Mouse (Mus musculus): ENCODE results near the gene Vstm4. TPM values are rescaled to one million over a fixed set of nuclear protein-coding genes. Genes with fewer than 3 reads are reported as not detected.

Gene Vstm4
- not detected for total RNA-seq (2023)

DNA sequence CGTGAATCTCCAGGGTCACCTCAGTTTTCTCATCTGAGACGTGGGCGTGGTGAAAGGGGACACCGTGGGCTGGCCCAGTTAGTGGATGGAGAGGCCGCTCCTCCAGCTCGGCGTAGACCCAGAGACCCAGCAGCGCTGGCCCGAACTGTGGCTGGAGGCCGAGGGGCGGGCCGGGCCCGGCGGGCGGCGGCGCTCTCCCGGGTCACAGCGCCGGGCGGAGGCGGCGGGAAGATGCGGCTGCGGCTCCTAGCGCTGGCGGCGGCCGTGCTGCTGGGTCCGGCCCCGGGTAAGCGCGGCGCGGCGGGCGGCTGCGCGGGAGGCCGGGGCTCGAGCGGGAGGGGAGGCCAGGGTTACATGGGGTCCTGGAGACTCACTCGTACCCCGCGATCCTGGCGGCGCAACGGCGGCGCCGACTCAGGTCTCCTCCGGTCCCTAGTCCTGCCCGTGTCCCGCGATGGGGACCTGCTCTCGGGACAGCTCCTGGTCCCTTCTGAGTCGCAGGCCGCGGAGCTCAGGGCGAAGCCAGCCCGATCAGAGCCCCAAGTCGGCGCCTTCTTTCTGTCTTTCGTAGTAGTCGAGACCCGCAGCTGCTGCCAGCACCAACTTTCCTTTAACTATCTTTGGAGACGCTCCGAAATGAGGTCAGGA, at the start of gene Vstm4:
Gene Vstm4, plus strand, starts transcription at position 76 of the 648 bp plus-strand sequence.

DNA sequence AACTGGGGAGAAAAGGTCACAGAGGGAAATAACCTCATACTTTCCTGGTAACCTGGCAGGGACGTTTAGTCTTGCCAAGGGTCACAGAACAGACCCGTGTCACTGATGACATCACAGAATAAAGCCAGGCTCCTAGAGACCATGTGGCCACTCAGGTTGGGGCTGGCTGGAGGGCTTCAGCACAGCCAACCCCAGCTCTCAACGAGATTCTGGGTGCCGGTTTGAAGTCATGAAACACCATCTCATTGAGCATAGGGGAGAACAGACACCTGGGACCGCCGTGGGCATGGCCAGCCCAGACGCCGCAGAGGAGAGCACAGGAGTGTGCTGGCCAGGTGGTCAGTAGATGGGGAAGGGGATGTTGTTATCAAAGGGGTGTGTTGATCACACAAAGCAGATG, 22.7 kb upstream of the Vstm4 start, which contains the start of gene Fam170b:
Gene Fam170b, plus strand, starts transcription at position 116 of the 400 bp plus-strand sequence.

Other genes with a start within 250 kb of the Vstm4 start
- gene 3425401B19Rik, start 171.5 kb upstream of the Vstm4 start, total RNA-seq (2023), result not detected
- gene Tmem273, start 70.8 kb upstream of the Vstm4 start, total RNA-seq (2023), result 10 to 100 TPM in 1 of 2 experiments, 1 to 10 TPM in 1; 2.4 to 13.2 TPM
- not detected for gene Fam170b, start 22.8 kb upstream of the Vstm4 start, total RNA-seq (2023)
- not detected for gene Lrrc18, start 134.6 kb downstream of the Vstm4 start, total RNA-seq (2023)

Measured in T-cell, adult 66 days (primary cell).